Mouse (Mus musculus) neural tube, embryonic 11.5 days (tissue): Measurements from ENCODE around the gene Cobll1. TPM values are rescaled to one million over a fixed set of nuclear protein-coding genes. Genes with fewer than 3 reads are reported as not detected.
A peak's percentile ranks its signal among the peaks of the same experiment; 100 is the strongest.

Experiments used
- ATAC-seq: fragments of 200-750 bp; cut with Nextera tagmentation; 2 replicates; pipeline ENCODE4 v1.8.0; 2017; ENCODE audit warnings: moderate number of reproducible peaks, mild to moderate bottlenecking, moderate TSS enrichment, moderate library complexity; ENCODE audit not compliant: insufficient read depth, low FRiP score, low TSS enrichment
- DNase-seq: peaks from one replicate; pipeline ENCODE4 v3.0.0-alpha.2; 2015; ENCODE audit warnings: low spot score
- H3K27ac ChIP-seq: fragments of 300-500 bp; sonication (generic); 2 replicates; pipeline ENCODE4 v1.5.1; 2014; ENCODE audit warnings: low read depth, mild to moderate bottlenecking, low read length
- H3K27me3 ChIP-seq: fragments of 300-500 bp; sonication (generic); 2 replicates; pipeline ENCODE4 v1.6.1; 2014; ENCODE audit warnings: mild to moderate bottlenecking, low read length, mixed read lengths; ENCODE audit not compliant: control insufficient read depth, insufficient read depth
- H3K36me3 ChIP-seq: fragments of 300-500 bp; sonication (generic); 2 replicates; pipeline ENCODE4 v1.6.1; 2014; ENCODE audit warnings: mild to moderate bottlenecking, low read length, moderate library complexity, mixed read lengths; ENCODE audit not compliant: control insufficient read depth, insufficient read depth
- H3K4me1 ChIP-seq: fragments of 300-500 bp; sonication (generic); 2 replicates; pipeline ENCODE4 v1.6.1; 2014; ENCODE audit warnings: low read length, mixed read lengths; ENCODE audit not compliant: control insufficient read depth, insufficient read depth
- H3K4me2 ChIP-seq: fragments of 300-500 bp; sonication (generic); 2 replicates; pipeline ENCODE4 v1.6.1; 2014; ENCODE audit warnings: low read depth, mild to moderate bottlenecking, moderate library complexity
- H3K4me3 ChIP-seq: fragments of 300-500 bp; sonication (generic); 2 replicates; pipeline ENCODE4 v1.5.1; 2014; ENCODE audit warnings: low read depth, low read length
- H3K9ac ChIP-seq: fragments of 300-500 bp; sonication (generic); 2 replicates; pipeline ENCODE4 v1.6.1; 2014; ENCODE audit warnings: mild to moderate bottlenecking, low read length
- H3K9me3 ChIP-seq: fragments of 300-500 bp; sonication (generic); 2 replicates; pipeline ENCODE4 v1.6.1; 2016; ENCODE audit warnings: low read length; ENCODE audit not compliant: control insufficient read depth
- WGBS: fragments of 180-500 bp; shearing (Covaris S2); extraction: QIAGEN DNeasy Blood & Tissue Kit; methylation state at CpG from one replicate; pipeline ENCODE4 v1.1.7; 2014; 5-methylcytosine and 5-hydroxymethylcytosine counted together
- polyA plus RNA-seq: library from polyadenylated mRNA; unstranded; fragments of >200 nt; fragmentation: Nextera tagmentation; extraction: Ambion mirVana; gene quantifications from 2 replicates; pipeline ENCODE4 v1.2.1, GENCODE M21; 2014

Cobll1 gene
- polyA plus RNA-seq, 1 experiment from 2014 or later, result 1.6 TPM

GRCm38 (mm10) chr2:65240173-65240745, 1.1 kb upstream of the Cobll1 start:
- ATAC-seq, result no peak
- H3K27me3 ChIP-seq, result peaks cover 7% of the 10 kb centered on the region; the same call in 1 of the 2 replicates
- WGBS, result 44% methylated on average over 5 of the region's 5 CpGs

GRCm38 (mm10) chr2:65238171-65238963, 836 bp downstream of the Cobll1 start:
- ATAC-seq, result peak; percentile 90
- under 1% methylated on average over 98 of the region's 114 CpGs for WGBS

More at GRCm38 (mm10) chr2:65240173-65240745, 1.1 kb upstream of the Cobll1 start:
- Histone ChIP-seq H3K9me3 (no peaks in the 10 kb centered on the region), H3K36me3 (no peaks in the 10 kb centered on the region), H3K4me2 (no peak overlapping the region), H3K4me1 (no peaks in the 10 kb centered on the region), H3K9ac (no peak overlapping the region), H3K27ac (no peak overlapping the region), H3K4me3 (no peak overlapping the region)
- no peak for DNase-seq

GRCm38 (mm10) chr2:65237610-65238170, 1.5 kb downstream of the Cobll1 start:
- ATAC-seq (peak; percentile 8; the same call in 1 of the 2 replicates), DNase-seq (no peak)

More at GRCm38 (mm10) chr2:65238171-65238963, 836 bp downstream of the Cobll1 start:
- H3K27ac ChIP-seq, result no peak overlapping the region
- peak; percentile 76 for DNase-seq
- no peaks in the 10 kb centered on the region for H3K36me3 ChIP-seq
- H3K4me1 ChIP-seq, result no peaks in the 10 kb centered on the region
- H3K4me2 ChIP-seq, result peak overlapping the region; percentile 94
- H3K9ac ChIP-seq, result peak overlapping the region; percentile 63
- H3K27me3 ChIP-seq, result peaks cover 7% of the 10 kb centered on the region; the same call in 1 of the 2 replicates
- peak overlapping the region; percentile 68 for H3K4me3 ChIP-seq
- H3K9me3 ChIP-seq, result no peaks in the 10 kb centered on the region

GRCm38 (mm10) chr2:65237116-65237515, 2.1 kb downstream of the Cobll1 start:
- Histone ChIP-seq H3K27ac (no peak overlapping the region), H3K9ac (no peak overlapping the region), H3K9me3 (no peaks in the 10 kb centered on the region), H3K4me3 (no peak overlapping the region), H3K4me1 (no peaks in the 10 kb centered on the region), H3K4me2 (no peak overlapping the region; the same call in 1 of the 2 replicates), H3K27me3 (peaks cover 7% of the 10 kb centered on the region; the same call in 1 of the 2 replicates), H3K36me3 (no peaks in the 10 kb centered on the region)
- ATAC-seq, result no peak
- no peak for DNase-seq
- 66% methylated on average over 8 of the region's 8 CpGs for WGBS

More at GRCm38 (mm10) chr2:65237610-65238170, 1.5 kb downstream of the Cobll1 start:
- H3K9ac ChIP-seq, result peak overlapping the region; percentile 63; the same call in 1 of the 2 replicates
- WGBS, result 1% methylated on average over 21 of the region's 22 CpGs
- peak overlapping the region; percentile 94 for H3K4me2 ChIP-seq
- H3K27me3 ChIP-seq, result peaks cover 7% of the 10 kb centered on the region; the same call in 1 of the 2 replicates
- H3K4me3 ChIP-seq, result peak overlapping the region; percentile 68
- H3K27ac ChIP-seq, result no peak overlapping the region
- no peaks in the 10 kb centered on the region for H3K9me3 ChIP-seq
- no peaks in the 10 kb centered on the region for H3K4me1 ChIP-seq
- H3K36me3 ChIP-seq, result no peaks in the 10 kb centered on the region

- WGBS, result 81% methylated on average over 8 of the region's 8 CpGs
Observed at GRCm38 (mm10) chr2:65236644-65237043, 2.6 kb downstream of the Cobll1 start.

GRCm38 (mm10) chr2:65232756-65233535, 6.3 kb downstream of the Cobll1 start:
- Histone ChIP-seq H3K9me3 (no peaks in the 10 kb centered on the region), H3K4me2 (no peak overlapping the region), H3K36me3 (no peaks in the 10 kb centered on the region), H3K4me1 (no peaks in the 10 kb centered on the region), H3K27me3 (peaks cover 3% of the 10 kb centered on the region; the same call in 1 of the 2 replicates), H3K27ac (no peak overlapping the region), H3K4me3 (no peak overlapping the region), H3K9ac (no peak overlapping the region)
- ATAC-seq (no peak), DNase-seq (no peak)
- 89% methylated on average over 15 of the region's 15 CpGs for WGBS

More at GRCm38 (mm10) chr2:65236644-65237043, 2.6 kb downstream of the Cobll1 start:
- peaks cover 7% of the 10 kb centered on the region; the same call in 1 of the 2 replicates for H3K27me3 ChIP-seq
- H3K27ac ChIP-seq, result no peak overlapping the region
- H3K4me3 ChIP-seq, result no peak overlapping the region
- H3K4me1 ChIP-seq, result no peaks in the 10 kb centered on the region
- no peak overlapping the region for H3K9ac ChIP-seq
- DNase-seq (no peak), ATAC-seq (no peak)
- H3K4me2 ChIP-seq, result no peak overlapping the region
- H3K36me3 ChIP-seq, result no peaks in the 10 kb centered on the region
- H3K9me3 ChIP-seq, result no peaks in the 10 kb centered on the region

- WGBS, result 72% methylated on average over 7 of the region's 7 CpGs
Observed at GRCm38 (mm10) chr2:65228426-65228825, 10.8 kb downstream of the Cobll1 start.

GRCm38 (mm10) chr2:65227898-65228290, 11.3 kb downstream of the Cobll1 start:
- H3K36me3 ChIP-seq, result no peaks in the 10 kb centered on the region
- H3K27ac ChIP-seq, result no peak overlapping the region
- ATAC-seq (no peak), DNase-seq (no peak)
- no peak overlapping the region for H3K4me3 ChIP-seq
- H3K9ac ChIP-seq, result no peak overlapping the region
- H3K4me1 ChIP-seq, result no peaks in the 10 kb centered on the region
- WGBS, result 84% methylated on average over 2 of the region's 2 CpGs
- no peaks in the 10 kb centered on the region for H3K9me3 ChIP-seq
- no peak overlapping the region for H3K4me2 ChIP-seq
- H3K27me3 ChIP-seq, result no peaks in the 10 kb centered on the region

More at GRCm38 (mm10) chr2:65228426-65228825, 10.8 kb downstream of the Cobll1 start:
- Histone ChIP-seq H3K4me2 (no peak overlapping the region), H3K4me3 (no peak overlapping the region), H3K9ac (no peak overlapping the region), H3K9me3 (no peaks in the 10 kb centered on the region), H3K27me3 (no peaks in the 10 kb centered on the region), H3K36me3 (no peaks in the 10 kb centered on the region), H3K4me1 (no peaks in the 10 kb centered on the region), H3K27ac (no peak overlapping the region)
- ATAC-seq (no peak), DNase-seq (no peak)
